18 mouse cellular contexts compared by ENCODE assay signal in the genomic region with DNA sequence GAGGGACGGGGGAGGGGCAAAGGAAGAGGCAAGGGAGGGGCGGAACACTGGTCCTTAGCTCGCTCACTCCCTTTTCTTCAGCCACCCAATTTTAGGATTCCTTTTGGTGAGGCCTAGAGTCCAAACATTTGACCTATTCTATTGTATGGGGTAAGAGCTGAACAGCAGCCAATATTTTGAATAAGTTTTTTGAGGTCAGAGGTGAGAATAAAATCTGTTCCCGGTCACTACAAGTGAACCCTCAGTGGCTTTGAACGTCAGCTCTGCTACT. TPM values are rescaled to one million over a fixed set of nuclear protein-coding genes. Genes with fewer than 3 reads are reported as not detected.
DNase-seq lines count a peak whose midpoint lies in the region; ATAC-seq and TF ChIP-seq lines count a peak whose summit lies in the region.
"Had no signal": no experiment of that assay in that cellular context is flagged by ENCODE, and none has a peak within 500 bp of the region (broad histone marks: within the 10 kb centered on the region; RNA-seq: fewer than 3 reads in every experiment).

No protein-coding gene starts in this region.

- no peak overlapping the region for H3K4me3 ChIP-seq in kidney, postnatal 0 days (replicated peaks; ENCODE audit: low read depth, low read length)
- no peak overlapping the region for H3K4me3 ChIP-seq in lung, embryonic 14.5 days (ENCODE audit: low read depth, low read length)
- H3K4me3 ChIP-seq: embryonic facial prominence, embryonic 10.5 days; embryonic facial prominence, embryonic 12.5 days; forebrain, embryonic 13.5 days; forebrain, embryonic 15.5 days had no signal

- H3K9ac ChIP-seq in kidney, postnatal 0 days (ENCODE audit: low read depth, low read length), result no peak overlapping the region
- no peak overlapping the region for H3K9ac ChIP-seq in lung, embryonic 14.5 days
- H3K9ac ChIP-seq: embryonic facial prominence, embryonic 12.5 days; forebrain, embryonic 13.5 days; forebrain, embryonic 15.5 days had no signal

- peaks cover 14% of the 10 kb centered on the region for H3K36me3 ChIP-seq in kidney, postnatal 0 days (ENCODE audit: insufficient read depth, low read length)
- peaks cover 21% of the 10 kb centered on the region for H3K36me3 ChIP-seq in lung, embryonic 14.5 days (ENCODE audit: insufficient read depth)
- H3K36me3 ChIP-seq: embryonic facial prominence, embryonic 10.5 days; forebrain, embryonic 15.5 days had no signal

- no peak for ATAC-seq in kidney, postnatal 0 days (replicated peaks; ENCODE audit: low FRiP score, low read depth)
- no peak for ATAC-seq in lung, embryonic 14.5 days (ENCODE audit: insufficient read depth)
- ATAC-seq: forebrain, embryonic 13.5 days; forebrain, embryonic 15.5 days had no signal

- H3K9me3 ChIP-seq in kidney, postnatal 0 days (replicated peaks; ENCODE audit: low read length), result no peaks in the 10 kb centered on the region
- H3K9me3 ChIP-seq in lung, embryonic 14.5 days (ENCODE audit: low read depth, low read length), result no peaks in the 10 kb centered on the region
- H3K9me3 ChIP-seq: embryonic facial prominence, embryonic 10.5 days; embryonic facial prominence, embryonic 12.5 days; forebrain, embryonic 13.5 days; forebrain, embryonic 15.5 days had no signal

- no peak overlapping the region for H3K4me2 ChIP-seq in kidney, postnatal 0 days (ENCODE audit: low read length)
- no peak overlapping the region for H3K4me2 ChIP-seq in lung, embryonic 14.5 days
- H3K4me2 ChIP-seq: embryonic facial prominence, embryonic 12.5 days; forebrain, embryonic 13.5 days; forebrain, embryonic 15.5 days had no signal

- no peak for TF ChIP-seq CTCF in kidney, postnatal 0 days (IDR thresholded peaks at IDR 0.05; ENCODE audit: low read depth)
- TF ChIP-seq CTCF in lung, embryonic 14.5 days (IDR thresholded peaks at IDR 0.05; ENCODE audit: low read depth), result no peak

- no peaks in the 10 kb centered on the region for H3K4me1 ChIP-seq in kidney, postnatal 0 days (replicated peaks; ENCODE audit: insufficient read depth, low read length)
- no peaks in the 10 kb centered on the region for H3K4me1 ChIP-seq in lung, embryonic 14.5 days (ENCODE audit: insufficient read depth)
- H3K4me1 ChIP-seq: forebrain, embryonic 13.5 days; forebrain, embryonic 15.5 days had no signal

- no peaks in the 10 kb centered on the region for H3K27me3 ChIP-seq in kidney, postnatal 0 days (ENCODE audit: insufficient read depth, low read length)
- H3K27me3 ChIP-seq in lung, embryonic 14.5 days (ENCODE audit: insufficient read depth, low read length), result no peaks in the 10 kb centered on the region
- H3K27me3 ChIP-seq: embryonic facial prominence, embryonic 12.5 days; forebrain, embryonic 13.5 days; forebrain, embryonic 15.5 days had no signal

- H3K27ac ChIP-seq in kidney, postnatal 0 days, result no peak overlapping the region
- H3K27ac ChIP-seq in lung, embryonic 14.5 days (ENCODE audit: low read depth), result no peak overlapping the region
- H3K27ac ChIP-seq: embryonic facial prominence, embryonic 10.5 days; embryonic facial prominence, embryonic 12.5 days; forebrain, embryonic 13.5 days; forebrain, embryonic 15.5 days had no signal

- peak; percentile 47 for DNase-seq in kidney, postnatal 0 days (ENCODE audit: low spot score)
- DNase-seq in kidney, adult 11 months, result no peak
- DNase-seq in lung, embryonic 14.5 days, result peak; percentile 27
- DNase-seq in lung, adult 18-20 months, result no peak
- DNase-seq in lung, postnatal 36 days, result peak; percentile 18
- DNase-seq in lung, postnatal 4 days, result no peak
- peak; percentile 57 for DNase-seq in adipocyte (ENCODE audit: low spot score)
- DNase-seq in urinary bladder, postnatal 25 days (ENCODE audit: low spot score), result no peak
- DNase-seq: cerebellum, adult 11-12 months; cerebellum, adult 2 months; cerebellum, adult 9-10 months; cerebellum, postnatal 10 days; cerebellum, postnatal 25 days had no signal

- WGBS in kidney, postnatal 0 days, result 44% methylated on average over 5 of the region's 5 CpGs
- 42% methylated on average over 5 of the region's 5 CpGs for WGBS in lung, embryonic 14.5 days

RNA-seq across cellular contexts. Expression of a gene that starts 36.4 kb away (rescaled TPM):
- polyA plus RNA-seq in kidney, postnatal 0 days (2015; fragmentation: Nextera tagmentation; extraction: Ambion mirVana), result 7.0 and 7.1 TPM in 2 replicates
- polyA plus RNA-seq in lung, embryonic 14.5 days (2014; fragmentation: Nextera tagmentation; extraction: Ambion mirVana), result 0.68 and 1.1 TPM in 2 replicates
- polyA plus RNA-seq: C2C12 had no signal

Comparison
In these comparisons a context has a peak if more than half of its experiments do, and no peak if none do; other contexts are left out.
1. DNase-seq: peak in kidney, postnatal 0 days (single experiment), lung, embryonic 14.5 days (single experiment), lung, postnatal 36 days (single experiment) and adipocyte (single experiment); none in kidney, adult 11 months (single experiment), lung, adult 18-20 months (0 of 2), lung, postnatal 4 days (0 of 2) and urinary bladder, postnatal 25 days (single experiment).